ENCODE assay signal across 14 mouse cellular contexts in the genomic region with DNA sequence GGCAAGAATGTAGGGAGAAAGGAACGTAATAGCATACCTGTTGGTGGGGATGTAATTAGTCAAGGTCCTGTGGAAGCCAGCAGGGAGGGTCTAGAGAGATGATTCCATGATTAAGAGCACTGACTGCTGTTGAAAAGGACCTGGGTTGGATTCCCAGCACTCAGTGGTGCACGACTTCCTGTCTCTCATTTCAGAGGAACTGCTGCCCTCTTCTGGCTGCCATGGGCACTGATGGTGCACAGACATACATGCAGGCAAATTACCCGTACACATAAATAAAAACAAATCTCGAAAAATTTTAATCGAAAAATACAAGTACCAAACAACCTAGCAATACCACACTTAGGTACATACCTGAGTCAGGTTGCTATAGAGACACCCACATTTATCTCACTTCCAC. TPM values are rescaled to one million over a fixed set of nuclear protein-coding genes. Genes with fewer than 3 reads are reported as not detected.
DNase-seq lines count a peak whose midpoint lies in the region; ATAC-seq and TF ChIP-seq lines count a peak whose summit lies in the region.
"Had no signal": no experiment of that assay in that cellular context is flagged by ENCODE, and none has a peak within 500 bp of the region (broad histone marks: within the 10 kb centered on the region; RNA-seq: fewer than 3 reads in every experiment).

No protein-coding gene starts in this region.

- 97% methylated on average over 5 of the region's 5 CpGs for WGBS in kidney, postnatal 0 days
- 94% methylated on average over 5 of the region's 5 CpGs for WGBS in kidney, embryonic 15.5 days

- H3K9me3 ChIP-seq in kidney, postnatal 0 days (replicated peaks; ENCODE audit: low read length) = no peaks in the 10 kb centered on the region
- H3K9me3 ChIP-seq in kidney, embryonic 15.5 days (replicated peaks) = peaks cover 4% of the 10 kb centered on the region; the same call in 1 of the 2 replicates
- H3K9me3 ChIP-seq: liver, embryonic 13.5 days had no signal

- no peak for ATAC-seq in kidney, postnatal 0 days (replicated peaks; ENCODE audit: low FRiP score, low read depth)
- no peak for ATAC-seq in kidney, embryonic 15.5 days (replicated peaks; ENCODE audit: low FRiP score)
- ATAC-seq: forebrain, embryonic 14.5 days had no signal

- DNase-seq in kidney, postnatal 0 days (ENCODE audit: low spot score) = no peak
- peak; percentile 38 for DNase-seq in thymus, postnatal 14 days
- DNase-seq in thymus, postnatal 0 days (ENCODE audit: low spot score) = no peak
- peak; percentile 69 for DNase-seq in R1 (ENCODE audit: low read depth, low spot score)
- DNase-seq in neural tube, embryonic 10.5 days (ENCODE audit: extremely low spot score, low spot score) = no peak
- DNase-seq in gastrocnemius, adult 18-20 months (ENCODE audit: low spot score) = no peak
- DNase-seq: heart, adult 18-20 months; liver, embryonic 13.5 days; midbrain, embryonic 14.5 days; right cerebral cortex, postnatal 25 days had no signal

- no peak overlapping the region for H3K4me3 ChIP-seq in kidney, postnatal 0 days (replicated peaks; ENCODE audit: low read depth, low read length)
- H3K4me3 ChIP-seq in kidney, embryonic 15.5 days (replicated peaks) = no peak overlapping the region
- H3K4me3 ChIP-seq: embryonic facial prominence, embryonic 10.5 days; hindbrain, embryonic 12.5 days; liver, embryonic 13.5 days had no signal

- TF ChIP-seq CTCF in kidney, postnatal 0 days (IDR thresholded peaks at IDR 0.05; ENCODE audit: low read depth) = 0 out of 2 replicates have a peak, but pooled peaks have one; percentile 21

- H3K9ac ChIP-seq in kidney, postnatal 0 days (ENCODE audit: low read depth, low read length) = no peak overlapping the region
- no peak overlapping the region for H3K9ac ChIP-seq in kidney, embryonic 15.5 days
- H3K9ac ChIP-seq: hindbrain, embryonic 12.5 days; liver, embryonic 13.5 days had no signal

- H3K36me3 ChIP-seq in kidney, postnatal 0 days (ENCODE audit: insufficient read depth, low read length) = peaks cover 17% of the 10 kb centered on the region
- peaks cover 41% of the 10 kb centered on the region for H3K36me3 ChIP-seq in kidney, embryonic 15.5 days

- H3K4me1 ChIP-seq in kidney, postnatal 0 days (replicated peaks; ENCODE audit: insufficient read depth, low read length) = no peaks in the 10 kb centered on the region
- H3K4me1 ChIP-seq in kidney, embryonic 15.5 days = no peaks in the 10 kb centered on the region
- H3K4me1 ChIP-seq: embryonic facial prominence, embryonic 10.5 days; hindbrain, embryonic 12.5 days; liver, embryonic 13.5 days had no signal

- H3K27me3 ChIP-seq in kidney, postnatal 0 days (ENCODE audit: insufficient read depth, low read length) = no peaks in the 10 kb centered on the region
- no peaks in the 10 kb centered on the region for H3K27me3 ChIP-seq in kidney, embryonic 15.5 days
- H3K27me3 ChIP-seq: hindbrain, embryonic 12.5 days; liver, embryonic 13.5 days had no signal

- H3K27ac ChIP-seq in kidney, postnatal 0 days = no peak overlapping the region
- H3K27ac ChIP-seq in kidney, embryonic 15.5 days = no peak overlapping the region
- H3K27ac ChIP-seq: embryonic facial prominence, embryonic 10.5 days; hindbrain, embryonic 12.5 days; liver, embryonic 13.5 days had no signal

- no peak overlapping the region for H3K4me2 ChIP-seq in kidney, postnatal 0 days (ENCODE audit: low read length)
- no peak overlapping the region for H3K4me2 ChIP-seq in kidney, embryonic 15.5 days
- H3K4me2 ChIP-seq: hindbrain, embryonic 12.5 days; liver, embryonic 13.5 days had no signal

RNA-seq across cellular contexts. Expression of a gene that starts 28.8 kb away (rescaled TPM):
- 169 and 179 TPM in 2 replicates for polyA plus RNA-seq in kidney, postnatal 0 days (2015; fragmentation: Nextera tagmentation; extraction: Ambion mirVana)
- polyA plus RNA-seq in kidney, embryonic 15.5 days (2015; fragmentation: Nextera tagmentation; extraction: Ambion mirVana) = 120 and 125 TPM in 2 replicates
- polyA plus RNA-seq in thymus, postnatal 0 days (2015; fragmentation: Nextera tagmentation; extraction: Ambion mirVana) = 137 and 149 TPM in 2 replicates
- 10 to 100 TPM; 15.8 to 17.0 TPM for total RNA-seq in gastrocnemius, adult 18-20 months (2021)

RNA-seq across cellular contexts. Expression of a gene that starts 30.1 kb away (rescaled TPM):
- polyA plus RNA-seq in kidney, postnatal 0 days (2015; fragmentation: Nextera tagmentation; extraction: Ambion mirVana) = 17.1 and 17.8 TPM in 2 replicates
- 18.1 and 18.4 TPM in 2 replicates for polyA plus RNA-seq in kidney, embryonic 15.5 days (2015; fragmentation: Nextera tagmentation; extraction: Ambion mirVana)
- 25.9 and 31.5 TPM in 2 replicates for polyA plus RNA-seq in thymus, postnatal 0 days (2015; fragmentation: Nextera tagmentation; extraction: Ambion mirVana)
- total RNA-seq in gastrocnemius, adult 18-20 months (2021) = 10 to 100 TPM; 21.0 to 22.1 TPM

Comparison
In these comparisons a context has a peak if more than half of its experiments do, and no peak if none do; other contexts are left out.
1. DNase-seq: peak in thymus, postnatal 14 days (single experiment) and R1 (single experiment); none in kidney, postnatal 0 days (single experiment), thymus, postnatal 0 days (single experiment), neural tube, embryonic 10.5 days (single experiment) and gastrocnemius, adult 18-20 months (single experiment).